Mouse (Mus musculus) MN1 (cell line): Measurements from ENCODE around the gene Plod1.

ENCODE experiments used
- DNase-seq: peaks from one replicate; pipeline ENCODE4 v3.0.0-alpha.2; 2016; ENCODE audit warnings: low spot score

Plod1 gene

GRCm38 (mm10) chr4:147938148-147939096 lies 1.9 kb upstream of the Plod1 start:
- DNase-seq, result no peak

GRCm38 (mm10) chr4:147937486-147937885 lies 919 bp upstream of the Plod1 start:
- DNase-seq, result no peak

GRCm38 (mm10) chr4:147937021-147937420 lies 454 bp upstream of the Plod1 start:
- DNase-seq, result no peak

- no peak for DNase-seq
These were observed 663 bp downstream of the Plod1 start for GRCm38 (mm10) chr4:147935904-147936303.

- DNase-seq, result no peak
These were observed 2.0 kb downstream of the Plod1 start for GRCm38 (mm10) chr4:147934611-147935010.

- no peak for DNase-seq
These were observed 2.4 kb downstream of the Plod1 start for GRCm38 (mm10) chr4:147934134-147934533.

GRCm38 (mm10) chr4:147930946-147931345 lies 5.6 kb downstream of the Plod1 start:
- no peak for DNase-seq

GRCm38 (mm10) chr4:147928540-147928939 lies 8.0 kb downstream of the Plod1 start:
- no peak for DNase-seq

- no peak for DNase-seq
These were observed 8.4 kb downstream of the Plod1 start for GRCm38 (mm10) chr4:147928136-147928535.

- peak; percentile 34 for DNase-seq
These were observed 8.9 kb downstream of the Plod1 start for GRCm38 (mm10) chr4:147927705-147928104.

GRCm38 (mm10) chr4:147922341-147922740 lies 14.2 kb downstream of the Plod1 start:
- DNase-seq, result no peak

- DNase-seq, result no peak
These were observed 15.6 kb downstream of the Plod1 start for GRCm38 (mm10) chr4:147920973-147921372.

- peak; percentile 80 for DNase-seq
These were observed 18.0 kb downstream of the Plod1 start for GRCm38 (mm10) chr4:147918459-147919121.

GRCm38 (mm10) chr4:147909486-147909885 lies 27.1 kb downstream of the Plod1 start:
- no peak for DNase-seq

- DNase-seq, result peak; percentile 95
These were observed 30.3 kb downstream of the Plod1 start for GRCm38 (mm10) chr4:147906230-147906629.

GRCm38 (mm10) chr4:147905090-147905659 lies 31.4 kb downstream of the Plod1 start:
- no peak for DNase-seq

- DNase-seq, result peak; percentile 93
These were observed 32.1 kb downstream of the Plod1 start, which contains the start of gene Mfn2 for GRCm38 (mm10) chr4:147904313-147905089. TSS of gene Mfn2 (minus strand) at chr4:147904704.

GRCm38 (mm10) chr4:147903601-147904000 lies 33.0 kb downstream of the Plod1 start:
- peak; percentile 32 for DNase-seq

- no peak for DNase-seq
These were observed 33.6 kb downstream of the Plod1 start for GRCm38 (mm10) chr4:147902906-147903500.

GRCm38 (mm10) chr4:147900452-147900851 lies 36.1 kb downstream of the Plod1 start:
- no peak for DNase-seq

- no peak for DNase-seq
These were observed 39.2 kb downstream of the Plod1 start for GRCm38 (mm10) chr4:147897348-147897747.
